Mouse (Mus musculus) spleen, adult 2 months (tissue): Measurements from ENCODE around the gene Spef2.

ENCODE experiments used
- CTCF ChIP-seq: fragments of 200-500 bp; IDR thresholded peaks from 2 replicates; pipeline ENCODE4 v1.5.1; 2011; ENCODE audit warnings: mild to moderate bottlenecking, inconsistent platforms; ENCODE audit not compliant: insufficient read depth, insufficient read length, insufficient replicate concordance; ENCODE audit errors: extremely low read depth
- POLR2A ChIP-seq: fragments of 200-500 bp; IDR thresholded peaks from 2 replicates; pipeline ENCODE4 v1.6.1; 2011; ENCODE audit warnings: low read depth, low read length, inconsistent platforms

- TF ChIP-seq POLR2A, result no peak
- no peak for TF ChIP-seq CTCF
Measured at GRCm38 (mm10) chr15:9567316-9567715, 181.4 kb downstream of the Spef2 start.
